In genomic region chr8:83656484-83657246, GRCm38 (mm10) we compare ENCODE assay signal across 9 mouse cellular contexts. TPM values are rescaled to one million over a fixed set of nuclear protein-coding genes. Genes with fewer than 3 reads are reported as not detected.
DNase-seq lines count a peak whose midpoint lies in the region; ATAC-seq and TF ChIP-seq lines count a peak whose summit lies in the region.
"Had no signal": no experiment of that assay in that cellular context is flagged by ENCODE, and none has a peak within 500 bp of the region (broad histone marks: within the 10 kb centered on the region; RNA-seq: fewer than 3 reads in every experiment).

No protein-coding gene starts in this region.

- H3K4me2 ChIP-seq in heart, embryonic 14.5 days (ENCODE audit: low read length), result no peak overlapping the region
- H3K4me2 ChIP-seq in liver, embryonic 15.5 days, result peak overlapping the region; percentile 30

- WGBS in heart, embryonic 14.5 days, result 73% methylated on average over 13 of the region's 13 CpGs
- 37% methylated on average over 13 of the region's 13 CpGs for WGBS in liver, embryonic 15.5 days (ENCODE audit: insufficient replicate concordance)

- peak overlapping the region; percentile 41 to 47; a peak in 2 of 4 replicates for H3K27ac ChIP-seq in heart, embryonic 14.5 days (replicated peaks in 1 of 2; ENCODE audit: control insufficient read depth in 1 of 2, insufficient read depth in 1 of 2, low read depth in 2 of 2, low read length in 2 of 2)
- peak overlapping the region; percentile 65 for H3K27ac ChIP-seq in liver, embryonic 15.5 days (replicated peaks)

- peak; percentile 3; the same call in 1 of the 2 replicates for TF ChIP-seq CTCF in brain, embryonic 14.5 days (IDR thresholded peaks at IDR 0.05; ENCODE audit: borderline replicate concordance, extremely low read depth, insufficient read depth, insufficient read length)

- peaks cover 6% of the 10 kb centered on the region; the same call in 1 of the 2 replicates for H3K36me3 ChIP-seq in heart, embryonic 14.5 days (ENCODE audit: control insufficient read depth, insufficient read depth, low read length)
- 0 out of 2 replicates have a peak, but pooled peaks cover 4% of the 10 kb centered on the region for H3K36me3 ChIP-seq in liver, embryonic 15.5 days (replicated peaks)

- intact Hi-C loops in heart, postnatal 10 days (cut with DNase I), result no loop called here

- no peak for ATAC-seq in heart, embryonic 14.5 days (ENCODE audit: insufficient number of reproducible peaks, insufficient read depth, low FRiP score, low read depth)
- no peak for ATAC-seq in liver, embryonic 15.5 days (ENCODE audit: insufficient read depth)

- no peak overlapping the region for H3K9ac ChIP-seq in heart, embryonic 14.5 days (ENCODE audit: low read length)
- no peak overlapping the region for H3K9ac ChIP-seq in liver, embryonic 15.5 days

- TF ChIP-seq POLR2A in brain, embryonic 14.5 days (IDR thresholded peaks at IDR 0.05; ENCODE audit: borderline replicate concordance, extremely low read depth, insufficient read depth, insufficient read length, poor library complexity, severe bottlenecking), result no peak

- H3K27me3 ChIP-seq in heart, embryonic 14.5 days (ENCODE audit: control insufficient read depth, insufficient read depth, low read length), result no peaks in the 10 kb centered on the region
- H3K27me3 ChIP-seq in liver, embryonic 15.5 days, result no peaks in the 10 kb centered on the region

- H3K4me1 ChIP-seq in heart, embryonic 14.5 days (ENCODE audit: control insufficient read depth in 2 of 2, insufficient read depth in 2 of 2, low read length in 2 of 2), result peaks cover 21 to 31% of the 10 kb centered on the region in 2 experiments
- peaks cover 73% of the 10 kb centered on the region for H3K4me1 ChIP-seq in liver, embryonic 15.5 days (replicated peaks)

- H3K9me3 ChIP-seq in heart, embryonic 14.5 days (ENCODE audit: control insufficient read depth, low read length), result no peaks in the 10 kb centered on the region
- no peaks in the 10 kb centered on the region for H3K9me3 ChIP-seq in liver, embryonic 15.5 days (replicated peaks)

- DNase-seq in heart, postnatal 10 days, result no peak
- peak; percentile 31 for DNase-seq in 416B (ENCODE audit: low read depth)
- DNase-seq in brain, embryonic 14.5 days (ENCODE audit: low read depth), result no peak
- DNase-seq in cerebellum, adult 11 months, result no peak
- no peak for DNase-seq in cerebellum, adult 8-10 months
- no peak for DNase-seq in c-Kit-positive CD71-positive TER-119-positive erythroid progenitor cells, embryonic 14.5 days (ENCODE audit: low spot score)
- DNase-seq: layer of hippocampus, adult 9-11 months had no signal

- H3K4me3 ChIP-seq in heart, embryonic 14.5 days (ENCODE audit: control insufficient read depth in 1 of 2, insufficient read depth in 1 of 2, low read depth in 1 of 2, low read length in 2 of 2), result no peak overlapping the region
- no peak overlapping the region for H3K4me3 ChIP-seq in liver, embryonic 15.5 days (replicated peaks)

RNA-seq across cellular contexts. Expression of gene Gipc1, which starts 4.2 kb away (rescaled TPM):
- polyA plus RNA-seq in heart, embryonic 14.5 days (2014; fragmentation: Nextera tagmentation; extraction: Ambion mirVana), result 133 and 139 TPM in 2 replicates
- total RNA-seq in heart, postnatal 10 days (2021), result 10 to 100 TPM; 46.1 to 48.7 TPM
- 91.4 and 105 TPM in 2 replicates for polyA plus RNA-seq in brain, embryonic 14.5 days (2012; rRNA removed)
- polyA plus RNA-seq in liver, embryonic 15.5 days (2015; fragmentation: Nextera tagmentation; extraction: Ambion mirVana), result 49.8 and 50.8 TPM in 2 replicates

RNA-seq across cellular contexts. Expression of gene Ptger1, which starts 9.8 kb away (rescaled TPM):
- polyA plus RNA-seq in heart, embryonic 14.5 days (2014; fragmentation: Nextera tagmentation; extraction: Ambion mirVana), result 0.42 and 0.58 TPM in 2 replicates
- total RNA-seq in heart, postnatal 10 days (2021), result under 1 TPM; 0.20 to 0.53 TPM
- polyA plus RNA-seq in brain, embryonic 14.5 days (2012; rRNA removed), result 1.1 and 1.4 TPM in 2 replicates
- 0.36 and 0.48 TPM in 2 replicates for polyA plus RNA-seq in liver, embryonic 15.5 days (2015; fragmentation: Nextera tagmentation; extraction: Ambion mirVana)

RNA-seq across cellular contexts. Expression of gene Pkn1, which starts 42.3 kb away (rescaled TPM):
- 19.5 and 22.7 TPM in 2 replicates for polyA plus RNA-seq in heart, embryonic 14.5 days (2014; fragmentation: Nextera tagmentation; extraction: Ambion mirVana)
- total RNA-seq in heart, postnatal 10 days (2021), result 10 to 100 TPM; 58.9 to 66.7 TPM
- polyA plus RNA-seq in brain, embryonic 14.5 days (2012; rRNA removed), result 65.5 and 74.6 TPM in 2 replicates
- 11.3 and 12.8 TPM in 2 replicates for polyA plus RNA-seq in liver, embryonic 15.5 days (2015; fragmentation: Nextera tagmentation; extraction: Ambion mirVana)

RNA-seq across cellular contexts. Expression of gene Dnajb1, which starts 48.7 kb away (rescaled TPM):
- polyA plus RNA-seq in heart, embryonic 14.5 days (2014; fragmentation: Nextera tagmentation; extraction: Ambion mirVana), result 37.0 and 38.2 TPM in 2 replicates
- 10 to 100 TPM; 17.5 to 18.0 TPM for total RNA-seq in heart, postnatal 10 days (2021)
- 35.1 and 38.0 TPM in 2 replicates for polyA plus RNA-seq in brain, embryonic 14.5 days (2012; rRNA removed)
- 52.7 and 56.0 TPM in 2 replicates for polyA plus RNA-seq in liver, embryonic 15.5 days (2015; fragmentation: Nextera tagmentation; extraction: Ambion mirVana)

RNA-seq across cellular contexts. Expression of gene Tecr, which starts 48.9 kb away (rescaled TPM):
- 461 and 507 TPM in 2 replicates for polyA plus RNA-seq in heart, embryonic 14.5 days (2014; fragmentation: Nextera tagmentation; extraction: Ambion mirVana)
- total RNA-seq in heart, postnatal 10 days (2021), result 100 to 1,000 TPM; 181 to 199 TPM
- 913 and 1,191 TPM in 2 replicates for polyA plus RNA-seq in brain, embryonic 14.5 days (2012; rRNA removed)
- 329 and 344 TPM in 2 replicates for polyA plus RNA-seq in liver, embryonic 15.5 days (2015; fragmentation: Nextera tagmentation; extraction: Ambion mirVana)
